Mouse (Mus musculus): Measurements from ENCODE around the gene Csrp3. TPM values are rescaled to one million over a fixed set of nuclear protein-coding genes. Genes with fewer than 3 reads are reported as not detected.

The Csrp3 gene
- polyA plus RNA-seq, 1 experiment from 2014 or later, result 10.0 TPM

DNA sequence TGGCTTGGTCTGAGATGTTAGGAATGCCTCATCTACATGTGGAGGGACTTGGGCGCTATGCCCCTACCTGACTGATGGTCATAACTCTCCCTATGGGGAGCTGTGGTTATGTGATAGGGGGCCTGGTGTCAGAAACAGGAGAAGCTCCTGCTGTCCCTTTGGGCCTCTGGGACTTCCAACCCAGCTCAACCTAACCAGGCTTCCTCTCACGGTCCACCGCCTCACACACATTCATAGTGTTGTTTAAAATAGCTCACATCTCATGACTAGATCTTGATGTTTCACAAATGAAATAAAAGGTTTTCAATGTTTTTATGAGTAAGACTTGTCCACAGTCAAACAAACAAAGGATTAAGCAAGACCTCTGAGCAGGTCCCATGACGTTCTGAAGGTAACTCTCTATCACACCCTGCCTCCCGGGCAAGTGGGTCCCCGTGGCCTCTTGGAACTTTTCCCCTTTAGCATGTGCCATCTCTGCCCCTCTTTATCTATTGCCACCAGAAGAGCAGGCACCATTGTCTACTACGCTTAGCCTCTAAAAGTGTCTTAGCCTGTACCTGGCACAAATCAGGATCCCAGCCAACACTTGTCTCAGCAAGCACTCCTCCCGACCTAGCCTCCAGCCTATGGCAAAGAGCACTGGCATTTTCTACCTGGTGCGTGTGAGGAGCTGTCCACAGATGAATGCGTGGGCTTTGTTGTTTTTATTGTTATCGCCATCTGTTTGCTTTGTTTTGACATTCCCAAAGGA lies 62.9 kb downstream of the Csrp3 start:
- Histone ChIP-seq H3K4me2 (no peak overlapping the region), H3K27me3 (replicated peaks) (no peaks in the 10 kb centered on the region), H3K9me3 (replicated peaks) (no peaks in the 10 kb centered on the region), H3K4me1 (peaks cover 11% of the 10 kb centered on the region), H3K9ac (replicated peaks) (no peak overlapping the region), H3K36me3 (no peaks in the 10 kb centered on the region), H3K4me3 (replicated peaks) (no peak overlapping the region), H3K27ac (replicated peaks) (no peak overlapping the region)
- ATAC-seq (ENCODE audit: low FRiP score), result no peak
- 80% methylated on average over 11 of the region's 11 CpGs for WGBS

DNA sequence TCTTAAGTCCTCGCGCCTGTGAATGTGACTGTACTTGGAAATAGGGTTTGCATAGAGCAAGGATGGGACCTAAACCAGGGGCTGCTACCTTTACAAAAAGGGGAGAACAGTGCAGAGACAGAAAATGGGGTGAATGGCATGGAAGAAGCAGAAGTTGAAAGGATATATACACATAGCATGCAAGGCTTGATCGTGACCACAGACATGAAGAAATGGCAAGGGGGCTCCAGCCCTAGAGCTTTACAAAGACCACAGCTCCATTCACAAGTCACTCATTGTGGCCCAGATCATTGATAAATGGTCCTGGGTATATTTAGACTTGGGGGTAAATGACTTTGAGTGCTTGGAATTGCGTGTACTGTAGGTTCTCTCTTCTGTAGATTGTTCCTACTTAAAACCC lies 65.4 kb downstream of the Csrp3 start:
- Histone ChIP-seq H3K27me3 (replicated peaks) (no peaks in the 10 kb centered on the region), H3K4me3 (replicated peaks) (no peak overlapping the region), H3K27ac (replicated peaks) (no peak overlapping the region), H3K4me1 (no peaks in the 10 kb centered on the region), H3K9me3 (replicated peaks) (no peaks in the 10 kb centered on the region), H3K9ac (replicated peaks) (no peak overlapping the region), H3K4me2 (no peak overlapping the region), H3K36me3 (no peaks in the 10 kb centered on the region)
- no peak for ATAC-seq (ENCODE audit: low FRiP score)
- WGBS, result 87% methylated on average over 4 of the region's 4 CpGs

Other genes with a start within 250 kb of the Csrp3 start
- gene Mrgprb3, start 204.2 kb downstream of the Csrp3 start, polyA plus RNA-seq (2015; fragmentation: Nextera tagmentation; extraction: Ambion mirVana), result not detected in 2 replicates
- gene Zdhhc13, start 59.0 kb downstream of the Csrp3 start, polyA plus RNA-seq (2015; fragmentation: Nextera tagmentation; extraction: Ambion mirVana), result 36.5 and 39.2 TPM in 2 replicates
- 2.3 and 7.0 TPM in 2 replicates for gene E2f8, start 33.6 kb upstream of the Csrp3 start, polyA plus RNA-seq (2015; fragmentation: Nextera tagmentation; extraction: Ambion mirVana)
- gene Nav2, start 60.7 kb upstream of the Csrp3 start, polyA plus RNA-seq (2015; fragmentation: Nextera tagmentation; extraction: Ambion mirVana), result 27.6 and 31.3 TPM in 2 replicates